Mouse (Mus musculus) cerebellum, adult 9-10 months (tissue): Measurements from ENCODE around the gene Uqcrc2.

Experiments
- DNase-seq: peaks from one replicate; pipeline ENCODE4 v3.0.0; 2022

The Uqcrc2 gene

GRCm38 (mm10) chr7:120634711-120635361 lies at the start of gene Uqcrc2:
Gene Uqcrc2 (plus strand): TSS chr7:120635176.
- DNase-seq: peak; percentile 83

DNA sequence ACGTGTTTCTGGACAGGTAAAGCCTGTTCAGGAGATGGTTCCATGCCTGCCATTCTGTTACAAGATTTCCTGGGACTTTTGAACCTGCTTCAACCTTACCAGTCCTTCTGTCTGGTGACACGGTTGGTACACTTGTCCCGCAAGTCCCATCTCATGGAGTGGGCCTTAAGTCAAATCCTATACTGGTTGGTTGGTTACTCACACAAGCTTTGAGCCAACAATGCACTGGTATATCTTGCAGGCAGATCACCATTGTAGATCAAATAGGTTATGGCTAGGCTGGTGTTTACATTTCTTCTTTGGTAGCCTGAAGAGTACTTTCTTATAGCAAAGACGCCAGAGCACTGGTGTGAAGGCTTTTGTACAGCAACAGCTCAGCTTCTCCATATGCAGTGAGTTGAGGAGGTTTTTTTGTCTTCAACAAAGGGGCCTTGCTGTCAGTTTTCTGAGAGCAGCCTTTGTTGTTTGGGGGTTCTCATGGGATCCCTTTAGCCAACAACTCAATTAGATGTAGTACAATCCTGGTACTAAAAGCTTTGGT lies 37.7 kb upstream of the Uqcrc2 start:
- DNase-seq: peak; percentile 1

DNA sequence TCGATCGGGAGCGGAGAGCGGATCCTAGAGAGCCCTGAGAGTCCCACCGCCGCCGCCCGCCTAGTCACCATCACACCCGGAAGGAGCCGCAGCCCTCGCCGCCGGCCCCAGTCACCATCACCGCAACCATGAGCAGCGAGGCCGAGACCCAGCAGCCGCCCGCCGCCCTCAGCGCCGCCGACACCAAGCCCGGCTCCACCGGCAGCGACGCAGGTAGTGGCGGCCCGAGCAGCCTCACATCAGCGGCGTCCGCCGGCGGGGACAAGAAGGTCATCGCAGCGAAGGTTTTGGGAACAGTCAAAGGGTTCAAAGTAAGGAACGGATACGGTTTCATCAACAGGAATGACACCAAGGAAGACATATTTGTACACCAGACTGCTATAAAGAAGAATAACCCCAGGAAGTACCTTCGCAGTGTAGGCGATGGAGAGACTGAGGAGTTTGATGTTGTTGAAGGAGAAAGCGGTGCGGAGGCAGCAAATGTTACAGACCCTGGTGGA lies 37.2 kb upstream of the Uqcrc2 start:
- peak; percentile 19 for DNase-seq

DNA sequence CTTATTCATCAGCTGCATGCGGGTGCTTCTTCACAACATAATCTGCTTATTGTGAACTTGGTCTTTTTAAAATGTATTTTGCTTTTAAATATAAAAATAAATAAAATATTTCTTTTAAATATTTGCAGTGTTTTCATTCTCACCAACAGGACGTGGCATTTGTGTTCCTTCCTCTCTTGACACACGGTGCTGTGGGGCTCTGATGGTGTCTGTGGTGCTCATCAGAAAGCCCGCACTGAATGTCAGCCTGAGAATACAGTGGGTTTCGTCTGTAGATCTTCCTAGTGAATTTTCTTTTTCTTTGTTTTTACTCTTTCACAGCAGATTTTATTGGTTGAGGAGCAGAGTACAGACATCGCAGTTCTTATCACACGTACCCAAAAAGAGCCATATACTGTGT lies 36.6 kb upstream of the Uqcrc2 start:
- no peak for DNase-seq

DNA sequence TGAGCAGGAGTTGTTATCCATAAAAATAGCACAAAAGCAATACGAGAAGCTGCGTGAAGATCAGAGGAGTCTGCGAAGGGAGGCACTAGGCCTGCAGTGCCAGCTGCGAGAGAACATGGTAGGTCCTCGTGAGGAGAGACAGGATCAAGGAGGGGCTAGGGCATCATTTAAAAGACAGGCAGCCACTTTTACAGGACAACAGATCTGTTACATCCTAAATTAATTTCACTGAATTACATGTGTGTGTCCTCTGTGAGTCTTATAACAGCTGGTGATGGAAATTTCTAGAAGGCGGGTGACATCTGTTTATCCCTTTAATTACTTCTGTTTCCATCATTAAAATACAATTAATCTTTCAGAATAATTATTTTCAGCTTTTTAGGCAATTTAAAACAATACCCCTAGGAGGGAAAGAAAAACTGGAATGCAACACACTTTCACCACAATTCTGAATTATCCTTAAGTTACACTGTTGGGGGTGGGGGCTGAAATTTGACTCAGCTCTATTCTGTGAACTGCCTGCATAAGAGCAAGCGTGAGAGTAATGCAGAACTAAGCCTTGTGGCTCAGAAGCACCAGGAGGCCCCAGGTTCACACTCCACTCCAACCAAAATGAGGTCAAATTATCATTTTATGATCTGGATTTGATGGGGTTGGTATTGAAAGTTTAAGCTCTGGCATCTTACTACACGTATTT lies 14.8 kb upstream of the Uqcrc2 start:
- DNase-seq: no peak

- DNase-seq: no peak
Observed at GRCm38 (mm10) chr7:120620841-120621240, 14.1 kb upstream of the Uqcrc2 start.

DNA sequence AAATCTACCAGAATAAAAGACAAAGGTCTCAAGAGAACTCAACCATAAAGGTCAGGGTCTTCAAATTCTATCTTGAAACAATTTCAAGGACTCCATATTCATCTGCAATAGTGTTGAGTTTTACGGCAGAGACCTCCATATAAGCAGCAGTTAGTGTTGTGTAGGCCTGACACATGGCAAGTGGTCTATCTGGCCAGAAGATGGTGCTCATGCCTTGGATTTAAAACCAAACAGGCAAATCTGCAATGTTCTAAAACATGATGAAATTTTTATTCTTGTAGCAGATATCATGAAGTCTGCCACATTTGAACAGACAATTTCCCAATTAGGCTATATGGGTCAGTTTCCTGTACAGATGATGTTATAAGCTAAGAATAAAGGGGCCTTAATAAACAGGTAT lies 2.5 kb upstream of the Uqcrc2 start:
- peak; percentile 17 for DNase-seq

GRCm38 (mm10) chr7:120634301-120634700 lies 675 bp upstream of the Uqcrc2 start:
- peak; percentile 8 for DNase-seq

DNA sequence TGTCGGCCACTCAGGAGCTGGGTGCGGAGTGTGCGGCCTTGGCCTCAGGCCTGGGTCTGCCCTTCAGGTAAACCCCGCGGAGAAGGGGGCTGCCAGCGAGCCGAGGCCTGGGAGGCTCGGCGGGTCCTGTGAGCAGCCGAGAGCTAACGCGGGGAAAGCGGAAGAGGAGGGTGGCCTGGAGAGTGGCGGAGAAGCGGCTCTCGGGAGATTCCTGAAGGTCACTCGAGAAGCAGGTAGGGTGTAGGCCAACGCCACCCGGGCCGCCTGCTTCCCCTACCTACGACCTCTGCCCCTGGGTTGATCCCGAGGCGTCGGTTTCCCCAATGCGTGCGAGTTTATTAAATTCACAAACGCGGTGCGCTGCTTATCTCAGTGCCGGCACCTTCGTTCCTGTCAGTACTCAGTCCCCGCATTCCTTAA lies 396 bp downstream of the Uqcrc2 start:
- DNase-seq: no peak

GRCm38 (mm10) chr7:120635821-120636220 lies 845 bp downstream of the Uqcrc2 start:
- DNase-seq: peak; percentile 21

- no peak for DNase-seq
Observed at GRCm38 (mm10) chr7:120643217-120643616, 8.2 kb downstream of the Uqcrc2 start.

DNA sequence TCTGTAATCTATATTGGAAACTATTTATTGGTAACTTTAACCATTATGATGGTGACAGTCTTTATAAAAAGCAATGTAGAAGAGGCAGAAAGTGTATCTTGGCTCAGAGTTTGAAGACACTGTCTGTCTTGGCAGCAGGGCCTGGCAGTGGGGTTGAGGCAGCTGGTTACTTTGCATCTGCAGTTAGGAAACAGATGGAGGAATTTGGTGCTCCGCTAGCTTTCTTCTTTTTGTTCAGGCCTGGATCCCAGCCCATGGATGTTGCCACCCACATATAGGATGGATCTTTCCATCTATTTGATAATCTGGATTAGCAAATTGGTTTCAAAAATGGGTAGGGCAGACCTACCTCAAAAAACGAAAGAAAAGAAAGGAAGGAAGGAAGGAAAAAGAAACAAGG lies 12.9 kb downstream of the Uqcrc2 start:
- DNase-seq: no peak

DNA sequence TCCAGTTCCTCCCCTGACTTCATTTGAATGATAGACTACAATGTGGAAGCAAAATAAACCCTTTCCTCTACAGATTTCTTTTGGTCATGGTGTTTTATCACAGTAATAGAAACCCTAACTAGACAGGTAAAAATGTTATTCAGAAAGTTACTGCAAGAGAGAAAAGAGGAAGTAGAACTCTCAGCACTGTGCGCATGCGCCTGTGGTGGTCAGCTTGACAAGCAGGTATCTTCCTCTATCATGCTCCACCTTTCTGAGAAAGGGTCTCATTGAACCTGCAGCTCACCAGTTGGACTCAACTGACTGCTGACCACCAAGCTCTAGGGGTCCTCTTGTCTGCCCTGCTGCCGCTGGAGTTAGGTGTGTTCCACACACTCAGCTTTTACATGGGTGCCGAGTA lies 27.1 kb downstream of the Uqcrc2 start:
- no peak for DNase-seq

DNA sequence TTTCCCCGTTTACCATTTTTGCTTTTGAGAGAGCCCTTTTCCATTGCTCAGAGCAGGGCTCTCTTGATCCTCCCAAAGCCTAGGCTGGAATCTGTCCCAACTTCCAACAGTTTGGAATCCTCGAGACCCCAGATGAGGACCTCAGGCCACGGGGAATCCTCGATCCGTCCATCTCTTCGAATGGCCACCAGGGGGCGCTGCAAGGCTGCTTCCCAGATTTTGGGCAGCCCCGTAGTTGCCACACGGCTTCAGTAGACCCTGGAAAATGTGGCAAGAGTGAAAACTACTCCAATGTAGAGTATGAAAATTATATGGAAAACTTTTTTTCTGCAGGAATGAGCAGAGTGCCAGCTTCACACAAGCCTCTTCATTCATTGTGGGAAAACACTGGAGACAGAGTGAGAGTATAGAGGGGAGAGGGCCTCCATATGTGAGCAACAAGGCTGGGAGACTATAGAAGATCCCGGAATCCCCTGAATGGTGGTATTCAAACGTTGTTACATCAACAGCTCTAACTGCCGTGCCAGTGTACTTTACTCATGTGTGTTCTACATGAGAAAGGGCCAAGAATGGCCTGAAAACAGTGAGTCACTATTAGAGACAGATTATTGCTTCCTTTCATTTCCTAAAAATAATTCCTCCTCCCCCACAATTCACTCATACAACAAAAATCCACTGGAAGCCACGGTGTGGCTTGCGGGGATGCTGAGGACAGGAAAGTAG lies 35.3 kb downstream of the Uqcrc2 start, which contains the start of gene Pdzd9:
Gene Pdzd9, minus strand, starts transcription at position 191 of the 723 bp plus-strand sequence.
- peak; percentile 62 for DNase-seq

- no peak for DNase-seq
Observed at GRCm38 (mm10) chr7:120671271-120671670, 36.3 kb downstream of the Uqcrc2 start.

- peak; percentile 65 for DNase-seq
Observed at GRCm38 (mm10) chr7:120677001-120677643, 42.1 kb downstream of the Uqcrc2 start, which contains the start of gene Mosmo. Gene Mosmo (plus strand): TSS chr7:120677618.

DNA sequence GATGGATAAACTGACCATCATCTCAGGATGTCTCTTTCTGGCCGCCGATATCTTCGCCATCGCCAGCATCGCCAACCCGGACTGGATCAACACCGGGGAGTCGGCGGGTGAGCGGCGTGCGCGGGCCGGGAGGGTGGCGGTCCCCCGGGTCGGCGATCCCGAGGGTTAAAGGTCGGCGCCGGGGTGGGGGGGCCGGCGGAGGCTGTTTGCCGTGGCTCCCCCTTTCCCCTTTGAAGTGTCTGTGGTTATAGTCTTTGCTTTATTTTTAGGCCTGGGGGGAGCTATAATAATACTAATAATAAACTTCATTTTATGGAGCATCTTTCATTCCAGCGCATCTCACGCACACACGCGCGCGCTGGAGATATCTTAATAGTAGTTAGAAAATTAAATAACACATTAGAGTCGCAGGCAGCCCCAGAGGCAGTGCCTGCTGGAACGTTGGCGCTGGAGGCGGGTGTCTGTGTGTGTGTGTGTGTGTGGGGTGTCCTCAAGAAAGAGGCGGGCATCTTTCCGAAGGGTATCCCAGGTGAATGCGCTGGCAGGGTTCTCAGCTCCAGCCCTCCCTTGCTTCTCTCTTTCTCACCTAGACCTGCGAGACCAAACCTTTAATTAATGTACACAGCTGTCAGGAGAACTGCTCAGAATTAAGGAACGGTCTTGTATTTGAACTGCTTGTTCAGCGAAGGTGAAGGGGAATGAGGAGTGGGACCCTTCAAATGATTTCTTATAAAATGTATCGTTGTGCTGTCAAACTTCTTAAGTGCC lies 43.0 kb downstream of the Uqcrc2 start:
- peak; percentile 50 for DNase-seq

DNA sequence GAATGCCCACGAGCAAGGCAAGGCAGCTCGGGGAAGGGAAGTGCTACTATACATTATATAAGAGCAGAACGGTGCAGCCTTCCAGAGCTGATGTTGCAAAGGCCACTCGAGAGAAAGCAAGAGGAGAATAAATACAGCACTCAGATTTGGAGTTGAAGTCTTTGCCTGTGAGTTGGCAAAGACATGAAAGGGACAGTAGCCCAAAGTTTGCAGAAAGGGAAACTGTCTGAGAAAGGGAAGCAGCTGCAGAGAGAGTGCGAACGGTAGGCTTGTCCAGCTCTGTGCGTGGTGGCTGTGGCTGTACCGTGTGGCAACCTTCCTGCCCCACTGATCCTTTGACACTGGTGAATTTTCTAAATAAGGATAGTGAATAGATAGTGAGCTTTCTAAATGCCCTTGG lies 44.0 kb downstream of the Uqcrc2 start:
- no peak for DNase-seq

GRCm38 (mm10) chr7:120682002-120682401 lies 47.0 kb downstream of the Uqcrc2 start:
- no peak for DNase-seq

DNA sequence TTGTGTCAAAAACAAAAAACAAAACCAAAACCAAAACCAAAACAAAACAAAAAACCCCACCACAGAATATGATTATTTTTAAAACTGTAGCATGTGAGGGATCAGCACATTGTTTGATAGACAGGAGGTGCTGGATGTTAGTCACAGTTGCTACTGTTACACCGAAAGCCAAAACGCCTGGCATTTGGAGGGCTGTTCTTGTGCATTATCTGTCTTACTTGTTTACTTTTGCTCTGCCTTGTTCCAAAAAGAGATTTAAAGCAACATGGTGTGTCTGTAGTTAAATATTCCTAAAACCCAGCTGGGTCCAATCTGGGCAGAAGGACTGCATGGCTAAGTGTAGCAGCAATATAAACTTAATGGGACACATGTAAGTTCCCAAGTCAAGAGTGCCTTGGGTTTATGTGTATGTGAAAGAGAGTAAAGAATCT lies 49.8 kb downstream of the Uqcrc2 start:
- DNase-seq: no peak

DNA sequence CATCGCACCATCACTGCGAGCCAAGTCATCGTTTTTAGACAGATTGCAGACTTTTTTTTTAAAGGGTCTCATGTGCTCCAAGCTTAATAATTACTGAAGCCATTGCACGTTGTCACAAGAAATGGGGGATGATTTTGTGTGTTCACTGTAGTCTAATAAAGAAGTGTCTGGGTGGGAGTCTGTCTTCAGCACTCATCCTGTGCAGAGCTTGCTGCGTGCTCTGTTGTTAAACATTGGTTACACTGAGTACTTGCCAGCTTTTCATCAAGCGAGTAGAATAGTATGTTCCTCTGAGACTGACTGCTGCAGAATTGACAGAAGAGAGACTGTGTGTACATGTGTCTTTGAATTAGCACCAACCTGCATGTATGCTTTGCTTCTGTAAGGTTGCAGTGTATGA lies 50.3 kb downstream of the Uqcrc2 start:
- DNase-seq: no peak

GRCm38 (mm10) chr7:120690634-120691033 lies 55.7 kb downstream of the Uqcrc2 start:
- no peak for DNase-seq
